Mouse (Mus musculus) neutrophil, adult 65 days (primary cell): ENCODE measurements around the gene Clic3. TPM values are rescaled to one million over a fixed set of nuclear protein-coding genes. Genes with fewer than 3 reads are reported as not detected.

Experiments used
- total RNA-seq: library from RNA; stranded (reverse); gene quantifications from 2 replicates; pipeline ENCODE4 v1.2.4, GENCODE M21; 2023

Gene Clic3
- total RNA-seq: not detected in 2 replicates

DNA sequence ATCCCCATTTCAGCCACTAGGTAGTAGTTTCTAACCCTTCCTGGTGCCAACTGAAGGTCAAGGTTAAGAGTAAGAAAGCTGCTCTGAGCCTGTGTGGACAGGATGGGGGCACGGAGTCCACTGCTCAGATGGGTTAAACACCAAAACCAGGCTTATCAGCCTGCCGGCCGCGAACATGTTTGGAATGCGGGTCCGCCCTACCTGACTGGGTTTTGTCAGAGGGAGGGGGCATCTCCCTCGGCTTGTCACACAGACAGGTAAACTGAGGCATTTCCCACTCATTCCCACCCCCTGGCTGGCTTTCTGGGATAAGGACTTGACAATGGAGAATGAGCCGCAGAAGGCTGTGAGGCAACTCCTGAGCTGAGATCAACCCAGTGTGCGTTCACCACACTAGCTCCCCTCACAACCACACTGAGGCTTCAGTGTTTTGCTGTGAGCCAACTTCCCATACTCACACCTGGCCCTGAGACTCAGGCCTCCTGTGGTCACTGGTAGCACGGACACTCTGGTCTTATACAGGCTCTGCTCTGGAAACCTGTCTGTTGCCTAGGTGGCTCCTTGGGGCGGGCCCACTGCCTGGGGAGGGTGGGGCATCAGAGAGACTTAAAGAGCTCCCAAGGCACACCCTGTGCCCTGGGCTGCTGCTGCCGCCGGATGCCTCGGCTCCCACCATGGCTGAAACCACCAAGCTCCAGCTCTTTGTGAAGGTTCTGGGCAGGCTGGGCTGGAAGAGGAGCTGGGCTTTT is at the start of gene Clic3:
Gene Clic3, plus strand, starts transcription at position 634 of the 749 bp plus-strand sequence.

DNA sequence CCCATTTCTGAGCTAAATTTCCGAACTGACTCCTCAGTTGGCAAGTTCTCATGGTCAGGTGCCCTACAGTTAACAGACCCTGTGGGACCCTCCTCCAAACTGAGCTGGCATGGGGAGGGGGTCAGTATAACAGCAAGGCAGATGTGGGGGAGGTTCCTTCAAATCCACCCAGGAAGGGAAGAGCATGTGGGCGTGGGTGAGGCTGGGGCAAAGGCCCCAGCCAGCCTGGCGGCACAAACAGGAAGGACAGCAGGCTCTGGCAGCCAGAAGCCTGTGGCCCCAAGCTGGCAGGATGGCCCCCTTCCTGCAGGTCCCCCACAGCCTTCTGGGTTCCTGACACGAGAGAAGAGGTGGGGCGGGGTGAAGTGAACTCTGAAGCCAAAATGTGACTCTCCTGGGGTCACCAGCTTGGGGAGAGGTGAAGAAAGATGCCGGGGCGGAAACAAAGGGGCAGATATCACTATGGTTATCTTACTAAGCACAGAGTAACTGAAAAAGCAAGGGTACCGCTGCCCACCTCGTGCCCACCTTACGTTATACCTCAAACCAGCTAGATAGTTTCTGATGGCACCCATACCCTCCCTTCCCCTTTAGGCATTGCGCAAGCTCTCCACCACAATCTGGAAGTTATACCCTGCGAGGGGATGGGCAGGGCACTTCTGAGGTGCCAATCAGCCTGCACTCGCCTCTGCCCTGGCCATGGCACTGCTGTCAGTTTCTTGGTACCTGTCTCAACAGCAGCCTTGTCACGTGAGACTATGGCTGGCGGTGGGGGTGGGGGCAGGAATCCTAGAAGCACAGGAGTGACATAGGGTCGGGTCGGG is 33.8 kb upstream of the Clic3 start, which contains the start of gene Fut7:
Gene Fut7, plus strand, starts transcription at position 681 of the 824 bp plus-strand sequence.

GRCm38 (mm10) chr2:25428442-25429236 is 28.0 kb upstream of the Clic3 start, which contains the start of gene Abca2:
Abca2 (plus strand) TSS chr2:25428703.

GRCm38 (mm10) chr2:25460551-25461309 is 4.1 kb downstream of the Clic3 start, which contains the start of gene Paxx:
Paxx (minus strand) TSS chr2:25461094.

DNA sequence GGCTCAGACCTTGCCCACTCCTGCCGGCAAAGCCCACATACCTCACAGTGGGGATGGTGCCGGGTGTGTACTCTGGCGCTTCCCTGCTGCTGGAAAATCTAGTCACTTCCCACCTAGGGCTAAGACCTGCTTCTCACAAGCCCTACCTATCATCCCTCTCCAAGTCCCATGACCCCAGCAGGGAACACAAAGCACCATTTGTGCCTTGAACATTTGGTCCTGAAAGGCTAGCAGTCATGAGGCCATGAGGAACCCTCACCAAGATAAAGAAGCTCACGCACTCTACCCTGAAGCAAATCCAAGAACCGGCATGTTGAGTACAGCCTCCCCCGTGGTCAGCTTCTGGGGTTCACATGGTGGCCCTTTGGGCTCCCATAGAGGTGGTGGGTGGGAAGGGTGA is 13.3 kb downstream of the Clic3 start, which contains the start of gene Ptgds:
Gene Ptgds, minus strand, starts transcription at position 78 of the 400 bp plus-strand sequence.

GRCm38 (mm10) chr2:25493476-25493961 is 36.9 kb downstream of the Clic3 start, which contains the start of gene Lcn12:
Lcn12 (minus strand) TSS chr2:25493911.

GRCm38 (mm10) chr2:25500576-25501405 is 44.2 kb downstream of the Clic3 start, which contains the start of gene Fbxw5:
Fbxw5 (plus strand) TSS chr2:25500750.

GRCm38 (mm10) chr2:25501593-25502486 is 45.2 kb downstream of the Clic3 start, which contains the start of gene C8g:
C8g (minus strand) TSS chr2:25501719.

Other genes starting within 250 kb of the Clic3 start
- 40.8 and 59.3 TPM in 2 replicates for gene Nelfb, start 245.3 kb upstream of the Clic3 start, total RNA-seq
- not detected in 2 replicates for gene Stpg3, start 242.2 kb upstream of the Clic3 start, total RNA-seq
- not detected in 2 replicates for gene Fam166a, start 238.1 kb upstream of the Clic3 start, total RNA-seq
- 227 and 252 TPM in 2 replicates for gene Tubb4b, start 232.1 kb upstream of the Clic3 start, total RNA-seq
- not detected in 2 replicates for gene Slc34a3, start 222.5 kb upstream of the Clic3 start, total RNA-seq
- gene Rnf224, start 220.1 kb upstream of the Clic3 start, total RNA-seq: not detected in 2 replicates
- gene Rnf208, start 214.6 kb upstream of the Clic3 start, total RNA-seq: 0.57 TPM in 1 of 2 replicates, not detected in the other
- not detected in 2 replicates for gene Cysrt1, start 214.4 kb upstream of the Clic3 start, total RNA-seq
- 3.1 and 5.6 TPM in 2 replicates for gene AL732309.1, start 210.0 kb upstream of the Clic3 start, total RNA-seq
- gene Tmem203, start 201.4 kb upstream of the Clic3 start, total RNA-seq: 18.5 and 30.7 TPM in 2 replicates
- gene Tprn, start 194.2 kb upstream of the Clic3 start, total RNA-seq: 7.5 and 9.1 TPM in 2 replicates
- 52.4 and 52.7 TPM in 2 replicates for gene Ssna1, start 184.4 kb upstream of the Clic3 start, total RNA-seq
- gene Anapc2, start 184.4 kb upstream of the Clic3 start, total RNA-seq: 71.6 and 79.3 TPM in 2 replicates
- gene Tmem210, start 168.7 kb upstream of the Clic3 start, total RNA-seq: not detected in 2 replicates
- not detected in 2 replicates for gene Lrrc26, start 166.9 kb upstream of the Clic3 start, total RNA-seq
- gene Grin1, start 137.7 kb upstream of the Clic3 start, total RNA-seq: not detected in 2 replicates
- 30.4 and 42.8 TPM in 2 replicates for gene Man1b1, start 124.5 kb upstream of the Clic3 start, total RNA-seq
- gene Dpp7, start 100.5 kb upstream of the Clic3 start, total RNA-seq: 13.5 and 19.6 TPM in 2 replicates
- 24.2 and 29.5 TPM in 2 replicates for gene Uap1l1, start 91.2 kb upstream of the Clic3 start, total RNA-seq
- gene Sapcd2, start 84.5 kb upstream of the Clic3 start, total RNA-seq: 8.6 and 10.6 TPM in 2 replicates
- gene Entpd2, start 61.0 kb upstream of the Clic3 start, total RNA-seq: not detected in 2 replicates
- gene Npdc1, start 57.5 kb upstream of the Clic3 start, total RNA-seq: not detected in 2 replicates
- 10.7 and 13.7 TPM in 2 replicates for gene Fut7, start 33.6 kb upstream of the Clic3 start, total RNA-seq
- 19.6 and 21.3 TPM in 2 replicates for gene Abca2, start 28.1 kb upstream of the Clic3 start, total RNA-seq
- gene Paxx, start 4.3 kb downstream of the Clic3 start, total RNA-seq: 43.8 and 56.9 TPM in 2 replicates
- gene Ptgds, start 13.2 kb downstream of the Clic3 start, total RNA-seq: not detected in 2 replicates
- not detected in 2 replicates for gene Lcn12, start 37.1 kb downstream of the Clic3 start, total RNA-seq
- 25.8 and 26.4 TPM in 2 replicates for gene Fbxw5, start 43.9 kb downstream of the Clic3 start, total RNA-seq
- 1.2 TPM in 1 of 2 replicates, not detected in the other for gene C8g, start 44.9 kb downstream of the Clic3 start, total RNA-seq
- 20.3 and 26.7 TPM in 2 replicates for gene Traf2, start 90.1 kb downstream of the Clic3 start, total RNA-seq
- gene Edf1, start 101.0 kb downstream of the Clic3 start, total RNA-seq: 56.8 and 74.8 TPM in 2 replicates
- gene Mamdc4, start 118.0 kb downstream of the Clic3 start, total RNA-seq: 0.11 and 0.13 TPM in 2 replicates
- 5.6 and 6.0 TPM in 2 replicates for gene Phpt1, start 118.4 kb downstream of the Clic3 start, total RNA-seq
- gene Ajm1, start 124.9 kb downstream of the Clic3 start, total RNA-seq: 1.6 TPM in 1 of 2 replicates, not detected in the other
- 38.3 and 38.7 TPM in 2 replicates for gene Rabl6, start 151.7 kb downstream of the Clic3 start, total RNA-seq
- not detected in 2 replicates for gene Ccdc183, start 160.8 kb downstream of the Clic3 start, total RNA-seq
- gene Tmem141, start 165.2 kb downstream of the Clic3 start, total RNA-seq: 1.6 and 3.9 TPM in 2 replicates
- gene Fcna, start 171.2 kb downstream of the Clic3 start, total RNA-seq: 0.29 TPM in 1 of 2 replicates, not detected in the other
- not detected in 2 replicates for gene Lcn8, start 196.3 kb downstream of the Clic3 start, total RNA-seq
- not detected in 2 replicates for gene Lcn5, start 201.1 kb downstream of the Clic3 start, total RNA-seq
- not detected in 2 replicates for gene Lcn6, start 219.9 kb downstream of the Clic3 start, total RNA-seq
- gene Lcn10, start 225.9 kb downstream of the Clic3 start, total RNA-seq: not detected in 2 replicates
- gene Obp2a, start 243.2 kb downstream of the Clic3 start, total RNA-seq: not detected in 2 replicates
- gene Bmyc, start 249.9 kb downstream of the Clic3 start, total RNA-seq: 3.0 and 5.2 TPM in 2 replicates